Mouse (Mus musculus) CH12.LX (cell line): ENCODE results near the gene Aldh6a1. TPM values are rescaled to one million over a fixed set of nuclear protein-coding genes. Genes with fewer than 3 reads are reported as not detected.

Experiments used
- DNase-seq: peaks from one replicate; pipeline ENCODE4 v3.0.0-alpha.2; 2013; ENCODE audit errors: extremely low read depth
- H3K27ac ChIP-seq: 2 replicates; pipeline ENCODE4 v1.5.1; 2012; ENCODE audit warnings: low read depth, mild to moderate bottlenecking, control low read depth, moderate library complexity; ENCODE audit not compliant: insufficient read depth
- H3K27me3 ChIP-seq: replicated peaks from 2 replicates; pipeline ENCODE3; 2012; ENCODE audit warnings: inconsistent platforms
- H3K36me3 ChIP-seq, 2 experiments: replicated peaks in 1 of 2; 2 replicates each; pipeline versions ENCODE3 to v1.6.1; 2012; ENCODE audit warnings: inconsistent platforms in 1 of 2, low read length in 1 of 2, mild to moderate bottlenecking in 1 of 2, mixed read lengths in 1 of 2, moderate library complexity in 1 of 2; ENCODE audit not compliant: control insufficient read depth in 1 of 2, insufficient read depth in 1 of 2
- H3K4me1 ChIP-seq, 2 experiments: 2 replicates each; pipeline ENCODE4 v1.6.1; 2012; ENCODE audit warnings: inconsistent platforms in 1 of 2, moderate library complexity in 1 of 2; ENCODE audit not compliant: insufficient read depth in 2 of 2, control insufficient read depth in 1 of 2
- H3K4me2 ChIP-seq: 2 replicates; pipeline ENCODE4 v1.6.1; 2012; ENCODE audit warnings: low read depth, mild to moderate bottlenecking, control low read depth; ENCODE audit not compliant: poor library complexity, insufficient read depth, severe bottlenecking
- H3K4me3 ChIP-seq, 3 experiments: fragments of 150-350 bp in 1 of 3; sonication (generic) in 1 of 3; replicated peaks in 1 of 3; 2 replicates each; pipeline versions ENCODE3 to v1.5.1; 2011 to 2012; ENCODE audit warnings: low read depth in 2 of 3, low read length in 2 of 3, mild to moderate bottlenecking in 2 of 3, moderate library complexity in 2 of 3, control low read depth in 1 of 3, improper control_type of control experiment in 1 of 3, inconsistent platforms in 1 of 3, mixed read lengths in 1 of 3; ENCODE audit not compliant: poor library complexity in 1 of 3
- H3K79me2 ChIP-seq: replicated peaks from 2 replicates; pipeline ENCODE4 v1.6.1; 2012; ENCODE audit warnings: mild to moderate bottlenecking, moderate library complexity; ENCODE audit not compliant: control insufficient read depth, poor library complexity, insufficient read depth, severe bottlenecking; ENCODE audit errors: extremely low read depth
- H3K9ac ChIP-seq: 2 replicates; pipeline ENCODE4 v1.6.1; 2012; ENCODE audit warnings: low read depth, mild to moderate bottlenecking, control low read depth, moderate library complexity; ENCODE audit not compliant: insufficient read depth
- H3K9me3 ChIP-seq: replicated peaks from 2 replicates; pipeline ENCODE3; 2012; ENCODE audit warnings: low read length, inconsistent platforms, mixed read lengths
- BHLHE40 ChIP-seq: IDR thresholded peaks from 2 replicates; pipeline ENCODE4 v1.6.1; 2011; ENCODE audit warnings: mild to moderate bottlenecking, low read depth, low read length, improper control_type of control experiment
- CHD1 ChIP-seq: IDR thresholded peaks from 2 replicates; pipeline ENCODE4 v1.6.1; 2012; ENCODE audit warnings: low read depth, low read length, improper control_type of control experiment, inconsistent platforms
- CTCF ChIP-seq, 2 experiments: IDR thresholded peaks in 1 of 2; conservative IDR thresholded peaks in 1 of 2; 2 replicates each; pipeline ENCODE4 v1.5.1; 2011 to 2012; ENCODE audit warnings: low read depth in 2 of 2, low read length in 2 of 2, improper control_type of control experiment in 1 of 2, inconsistent platforms in 1 of 2, mild to moderate bottlenecking in 1 of 2, moderate library complexity in 1 of 2
- EP300 ChIP-seq: IDR thresholded peaks from 2 replicates; pipeline ENCODE4 v1.6.1; 2011; ENCODE audit warnings: low read length, improper control_type of control experiment
- GABPA ChIP-seq: IDR thresholded peaks from 2 replicates; pipeline ENCODE4 v1.6.1; 2012; ENCODE audit warnings: low read depth, low read length, improper control_type of control experiment, inconsistent platforms; ENCODE audit not compliant: insufficient replicate concordance
- HCFC1 ChIP-seq: IDR thresholded peaks from 2 replicates; pipeline ENCODE4 v1.6.1; 2012; ENCODE audit warnings: low read depth, mild to moderate bottlenecking, inconsistent platforms, low read length, improper control_type of control experiment
- MAX ChIP-seq: IDR thresholded peaks from 2 replicates; pipeline ENCODE4 v1.6.1; 2011; ENCODE audit warnings: low read length, improper control_type of control experiment
- MAZ ChIP-seq: IDR thresholded peaks from 2 replicates; pipeline ENCODE4 v1.6.1; 2012; ENCODE audit warnings: low read depth, mild to moderate bottlenecking, inconsistent platforms, low read length, improper control_type of control experiment, moderate library complexity
- MEF2A ChIP-seq: IDR thresholded peaks from 2 replicates; pipeline ENCODE4 v1.6.1; 2014; ENCODE audit warnings: low read depth, mild to moderate bottlenecking, inconsistent platforms, low read length, improper control_type of control experiment, borderline replicate concordance
- MYC ChIP-seq: IDR thresholded peaks from 2 replicates; pipeline ENCODE4 v1.6.1; 2011; ENCODE audit warnings: low read depth, mild to moderate bottlenecking, improper control_type of control experiment, low read length
- NELFE ChIP-seq: IDR thresholded peaks from 2 replicates; pipeline ENCODE4 v1.6.1; 2011; ENCODE audit warnings: low read depth, low read length, improper control_type of control experiment
- NRF1 ChIP-seq: IDR thresholded peaks from 2 replicates; pipeline ENCODE4 v1.6.1; 2014; ENCODE audit warnings: low read depth, mild to moderate bottlenecking, inconsistent platforms, low read length, improper control_type of control experiment, moderate library complexity
- POLR2AphosphoS2 ChIP-seq: IDR thresholded peaks from 2 replicates; pipeline ENCODE4 v1.6.1; 2011; ENCODE audit warnings: low read depth, low read length, improper control_type of control experiment
- RAD21 ChIP-seq: IDR thresholded peaks from 2 replicates; pipeline ENCODE4 v1.6.1; 2011; ENCODE audit warnings: low read depth, mild to moderate bottlenecking, low read length, improper control_type of control experiment, moderate library complexity
- SMC3 ChIP-seq: IDR thresholded peaks from 2 replicates; pipeline ENCODE4 v1.6.1; 2011; ENCODE audit warnings: low read depth, low read length, improper control_type of control experiment
- TBP ChIP-seq: conservative IDR thresholded peaks from 2 replicates; pipeline ENCODE4 v1.6.1; 2011; ENCODE audit warnings: low read depth, low read length, improper control_type of control experiment
- USF2 ChIP-seq: conservative IDR thresholded peaks from 2 replicates; pipeline ENCODE4 v1.6.1; 2011; ENCODE audit warnings: low read depth, low read length, improper control_type of control experiment
- ZC3H11A ChIP-seq: IDR thresholded peaks from 2 replicates; pipeline ENCODE4 v1.6.1; 2012; ENCODE audit warnings: low read depth, mild to moderate bottlenecking, inconsistent platforms, low read length, improper control_type of control experiment
- ZNF384 ChIP-seq: IDR thresholded peaks from 2 replicates; pipeline ENCODE4 v1.6.1; 2012; ENCODE audit warnings: low read depth, low read length, improper control_type of control experiment, inconsistent platforms
- dilution Hi-C: fragments of 300-500 bp; cut with MboI; formaldehyde crosslinking; loops from 2 replicates; pipeline ENCODE4 v1.14.3; 2020; ENCODE audit warnings: low sequenced_read_pairs; ENCODE audit not compliant: extremely low pct_unique_long_range_greater_than_20kb, extremely low pct_ligation_motif_present
- in situ Hi-C: fragments of 300-500 bp; cut with MboI; formaldehyde crosslinking; loops from 3 replicates; pipeline ENCODE4 v1.14.3; 2019; ENCODE audit warnings: low sequenced_read_pairs, low pct_ligation_motif_present, low pct_unique_long_range_greater_than_20kb, mixed read lengths
- polyA plus RNA-seq: library from polyadenylated mRNA; unstranded; fragments of >175 nt; gene quantifications from 2 replicates; pipeline ENCODE4 v1.2.1, GENCODE M21; 2012; ENCODE audit warnings: low read depth; ENCODE audit not compliant: insufficient read length
- total RNA-seq, 2 experiments: library from RNA; depleted of rRNA; stranded (reverse); fragments of 300-350 nt in 1 of 2; fragments of >200 nt in 1 of 2; gene quantifications; 2 replicates each; pipeline ENCODE4 v1.2.3; 2012 to 2014

The Aldh6a1 gene
- total and polyA plus RNA-seq, 3 experiments = 1.6 to 4.6 (median 2.2) TPM

DNA sequence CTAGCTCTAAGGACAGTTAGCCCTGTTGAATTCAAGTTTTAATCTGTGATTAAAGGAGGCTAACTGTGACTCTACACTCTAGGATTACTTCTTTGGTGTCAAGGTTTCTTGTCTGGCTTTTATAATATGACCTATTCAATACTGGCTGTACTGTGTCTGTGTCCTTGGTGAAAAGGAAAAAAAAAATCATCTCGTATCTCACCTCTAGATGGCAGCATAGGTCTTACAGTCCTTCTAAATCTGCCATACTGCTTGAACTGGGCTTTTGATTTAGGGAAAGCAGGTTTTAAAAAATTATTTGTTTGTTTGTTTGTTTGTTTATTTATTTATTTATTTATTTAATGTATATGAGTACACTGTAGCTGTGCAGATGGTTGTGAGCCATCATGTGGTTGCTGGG, 17.9 kb upstream of the Aldh6a1 start:
- H3K4me3 ChIP-seq = no peak overlapping the region
- no peak overlapping the region for H3K4me2 ChIP-seq
- H3K79me2 ChIP-seq = no peaks in the 10 kb centered on the region
- DNase-seq = peak; percentile 58
- no peaks in the 10 kb centered on the region for H3K9me3 ChIP-seq
- no peak overlapping the region for H3K27ac ChIP-seq
- no peaks in the 10 kb centered on the region for H3K27me3 ChIP-seq
- no peak overlapping the region for H3K9ac ChIP-seq
- peaks cover 11 to 66% of the 10 kb centered on the region in 2 experiments for H3K36me3 ChIP-seq
- no peak for TF ChIP-seq EP300
- no peak for TF ChIP-seq MAZ
- TF ChIP-seq MYC = no peak
- TF ChIP-seq RAD21 = peak; percentile 70
- TF ChIP-seq CTCF (conservative IDR thresholded peaks at IDR 0.05 in 1 of 2, IDR thresholded peaks at IDR 0.05 in 1 of 2; ENCODE audit: low read depth in 2 of 2, low read length in 2 of 2) = peak in 1 of 2 experiments; percentile 70; a peak in 2 of 4 replicates
- peak; percentile 84 for TF ChIP-seq ZNF384
- TF ChIP-seq SMC3 = peak; percentile 28
- TF ChIP-seq NELFE = no peak
- no peak for TF ChIP-seq USF2
- no peak for TF ChIP-seq BHLHE40
- TF ChIP-seq CHD1 = no peak
- dilution Hi-C loops (no loop called here), in situ Hi-C loops (no loop called here)
- H3K4me1 ChIP-seq = no peaks in the 10 kb centered on the region

DNA sequence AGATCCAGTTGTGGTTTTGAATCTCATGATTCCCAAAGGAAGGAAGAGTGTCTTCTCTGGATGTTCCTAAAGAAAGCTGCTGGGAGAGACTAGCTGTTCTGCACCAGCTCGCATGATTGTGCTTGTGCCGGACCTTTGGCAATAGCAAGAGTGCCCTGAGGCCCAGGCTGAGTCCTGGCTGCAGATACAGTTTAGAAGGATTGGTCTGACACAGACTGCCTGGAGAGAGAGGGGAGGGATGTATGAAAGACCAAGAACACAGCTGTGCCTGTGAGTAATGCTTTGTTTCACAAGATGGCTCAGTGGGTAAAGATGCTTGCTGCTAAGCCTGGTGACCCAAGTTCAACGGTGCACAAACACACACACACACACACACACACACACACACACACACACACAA, 12.1 kb upstream of the Aldh6a1 start:
- no peaks in the 10 kb centered on the region for H3K27me3 ChIP-seq
- H3K9ac ChIP-seq = no peak overlapping the region
- no peak overlapping the region for H3K4me3 ChIP-seq
- H3K79me2 ChIP-seq = no peaks in the 10 kb centered on the region
- dilution Hi-C loops = no loop called here
- TF ChIP-seq MEF2A (no peak), HCFC1 (no peak), ZC3H11A (no peak), SMC3 (no peak), GABPA (no peak), POLR2AphosphoS2 (no peak), CTCF (conservative IDR thresholded peaks at IDR 0.05 in 1 of 2, IDR thresholded peaks at IDR 0.05 in 1 of 2; ENCODE audit: low read depth in 2 of 2, low read length in 2 of 2) (no peak), NRF1 (no peak), RAD21 (no peak), MAX (no peak), TBP (no peak)
- DNase-seq = no peak
- H3K27ac ChIP-seq = no peak overlapping the region
- peaks cover 28 to 78% of the 10 kb centered on the region in 2 experiments for H3K36me3 ChIP-seq
- in situ Hi-C loops = no loop called here
- peaks cover 6% of the 10 kb centered on the region for H3K9me3 ChIP-seq
- no peak overlapping the region for H3K4me2 ChIP-seq
- no peaks in the 10 kb centered on the region for H3K4me1 ChIP-seq
